Mouse (Mus musculus) ES-E14 (cell line): ENCODE data around the gene Ddx39. TPM values are rescaled to one million over a fixed set of nuclear protein-coding genes. Genes with fewer than 3 reads are reported as not detected.

Experiments used
- DNase-seq: peaks from one replicate; pipeline ENCODE4 v3.0.0-alpha.2; 2013; ENCODE audit warnings: low read depth, low spot score
- H3K27ac ChIP-seq: 2 replicates; pipeline ENCODE4 v1.5.1; 2012; ENCODE audit warnings: low read depth, mild to moderate bottlenecking, low read length, moderate library complexity, mixed read lengths; ENCODE audit not compliant: poor library complexity, insufficient read depth, severe bottlenecking
- H3K36me3 ChIP-seq: 2 replicates; pipeline ENCODE4 v1.6.1; 2012; ENCODE audit warnings: mild to moderate bottlenecking, low read length, moderate library complexity, mixed read lengths; ENCODE audit not compliant: control insufficient read depth, poor library complexity, insufficient read depth, severe bottlenecking
- H3K4me1 ChIP-seq, 2 experiments: fragments of 150-350 bp in 1 of 2; sonication (generic) in 1 of 2; 2 replicates each; pipeline ENCODE4 v1.6.1; 2012; ENCODE audit warnings: low read length in 2 of 2, mild to moderate bottlenecking in 1 of 2, mixed read lengths in 1 of 2; ENCODE audit not compliant: control insufficient read depth in 2 of 2, insufficient read depth in 2 of 2, poor library complexity in 1 of 2
- H3K4me3 ChIP-seq, 2 experiments: fragments of 150-350 bp in 1 of 2; sonication (generic) in 1 of 2; 2 replicates each; pipeline ENCODE4 v1.5.1; 2012; ENCODE audit warnings: low read length in 2 of 2, low read depth in 1 of 2, mild to moderate bottlenecking in 1 of 2, mixed read lengths in 1 of 2; ENCODE audit not compliant: insufficient read depth in 1 of 2, poor library complexity in 1 of 2, severe bottlenecking in 1 of 2
- H3K9ac ChIP-seq: 2 replicates; pipeline ENCODE4 v1.6.1; 2012; ENCODE audit warnings: low read depth, mild to moderate bottlenecking, low read length, mixed read lengths; ENCODE audit not compliant: poor library complexity, insufficient read depth, severe bottlenecking
- H3K9me3 ChIP-seq: fragments of 150-350 bp; sonication (generic); 2 replicates; pipeline ENCODE4 v1.6.1; 2012; ENCODE audit warnings: low read depth, mild to moderate bottlenecking, low read length; ENCODE audit not compliant: control insufficient read depth, insufficient read depth
- CHD2 ChIP-seq: IDR thresholded peaks from 2 replicates; pipeline ENCODE4 v1.6.1; 2014; ENCODE audit warnings: mild to moderate bottlenecking, low read depth, low read length, inconsistent platforms
- HCFC1 ChIP-seq: IDR thresholded peaks from 2 replicates; pipeline ENCODE4 v1.6.1; 2012; ENCODE audit warnings: low read length, inconsistent platforms, borderline replicate concordance; ENCODE audit not compliant: insufficient read depth
- MAFK ChIP-seq: IDR thresholded peaks from 2 replicates; pipeline ENCODE4 v1.6.1; 2014; ENCODE audit warnings: mild to moderate bottlenecking, low read depth, low read length, inconsistent platforms; ENCODE audit not compliant: insufficient read depth
- ZC3H11A ChIP-seq: IDR thresholded peaks from 2 replicates; pipeline ENCODE4 v1.6.1; 2012; ENCODE audit warnings: low read depth, mild to moderate bottlenecking, inconsistent platforms, low read length, borderline replicate concordance
- ZNF384 ChIP-seq: IDR thresholded peaks from 2 replicates; pipeline ENCODE4 v1.6.1; 2012; ENCODE audit warnings: low read depth, low read length, inconsistent platforms
- in situ Hi-C, 2 experiments: fragments of 600-800 bp; cut with MboI; formaldehyde crosslinking; loops; one replicate each; pipeline ENCODE4 v1.15.1; 2025; ENCODE audit warnings: low sequenced_read_pairs in 2 of 2, inconsistent platforms in 1 of 2; ENCODE audit not compliant: unreplicated experiment in 2 of 2
- total RNA-seq: library from RNA; depleted of rRNA; stranded (reverse); fragments of 300-350 nt; gene quantifications from 2 replicates; pipeline ENCODE4 v1.2.3, GENCODE M21; 2012

The Ddx39 gene
- total RNA-seq, 1 experiment, result 324 TPM

DNA sequence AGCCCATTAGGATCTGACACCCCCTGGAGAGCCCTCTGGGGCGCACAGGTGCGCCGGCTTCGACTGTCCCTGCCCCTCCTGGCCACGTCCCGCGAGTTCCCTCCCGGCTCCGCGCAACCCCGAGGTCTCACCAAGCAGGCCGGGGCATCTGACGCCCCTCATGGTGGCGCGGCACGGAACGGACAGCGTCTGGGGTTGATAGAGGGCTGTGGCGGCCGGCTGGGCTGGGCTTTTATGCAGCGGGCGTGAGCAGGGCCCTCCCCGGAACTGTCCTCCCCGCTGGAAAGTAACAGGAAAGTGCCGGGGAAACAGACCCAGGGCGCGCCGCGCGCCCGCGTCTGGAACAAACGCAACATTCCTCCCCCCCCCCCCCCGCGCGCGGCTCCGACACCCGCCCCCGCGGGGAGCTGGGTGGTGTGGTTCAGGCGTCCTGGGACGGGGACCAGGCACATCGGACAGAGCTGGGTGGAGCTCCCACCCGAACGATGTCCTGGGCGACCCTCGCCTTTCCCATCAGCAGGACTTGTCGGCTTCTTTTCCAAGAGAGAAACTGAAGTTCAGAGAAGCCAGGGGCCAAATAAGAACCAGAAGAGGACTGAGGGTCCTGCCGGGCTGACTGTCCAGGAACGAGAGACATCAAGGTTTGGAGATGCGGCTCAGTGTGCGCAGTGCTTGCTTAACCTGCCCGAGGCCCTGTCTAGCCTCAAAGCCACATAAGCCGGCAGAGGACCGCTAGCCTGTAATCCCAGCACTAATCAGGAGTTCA is 26.2 kb downstream of the Ddx39 start, which contains the start of gene Adgre5:
Gene Adgre5, minus strand, starts transcription at position 351 of the 766 bp plus-strand sequence.
- peak within 1 kb of the TSS; percentile 74 for H3K4me3 ChIP-seq
- in situ Hi-C loops, result no loop called here
- TF ChIP-seq MAFK (no peak), HCFC1 (peak; percentile 57; the same call in 1 of the 2 replicates), CHD2 (no peak), ZC3H11A (no peak), ZNF384 (no peak)
- H3K9ac ChIP-seq, result peak within 1 kb of the TSS; percentile 68
- H3K27ac ChIP-seq, result peak within 1 kb of the TSS; percentile 85
- peaks cover 6% of the 10 kb centered on the region; the same call in 1 of the 2 replicates for H3K36me3 ChIP-seq
- no peak for DNase-seq
- peaks cover 5 to 15% of the 10 kb centered on the region in 2 experiments; a peak in 2 of 4 replicates for H3K4me1 ChIP-seq
- H3K9me3 ChIP-seq, result no peaks in the 10 kb centered on the region

DNA sequence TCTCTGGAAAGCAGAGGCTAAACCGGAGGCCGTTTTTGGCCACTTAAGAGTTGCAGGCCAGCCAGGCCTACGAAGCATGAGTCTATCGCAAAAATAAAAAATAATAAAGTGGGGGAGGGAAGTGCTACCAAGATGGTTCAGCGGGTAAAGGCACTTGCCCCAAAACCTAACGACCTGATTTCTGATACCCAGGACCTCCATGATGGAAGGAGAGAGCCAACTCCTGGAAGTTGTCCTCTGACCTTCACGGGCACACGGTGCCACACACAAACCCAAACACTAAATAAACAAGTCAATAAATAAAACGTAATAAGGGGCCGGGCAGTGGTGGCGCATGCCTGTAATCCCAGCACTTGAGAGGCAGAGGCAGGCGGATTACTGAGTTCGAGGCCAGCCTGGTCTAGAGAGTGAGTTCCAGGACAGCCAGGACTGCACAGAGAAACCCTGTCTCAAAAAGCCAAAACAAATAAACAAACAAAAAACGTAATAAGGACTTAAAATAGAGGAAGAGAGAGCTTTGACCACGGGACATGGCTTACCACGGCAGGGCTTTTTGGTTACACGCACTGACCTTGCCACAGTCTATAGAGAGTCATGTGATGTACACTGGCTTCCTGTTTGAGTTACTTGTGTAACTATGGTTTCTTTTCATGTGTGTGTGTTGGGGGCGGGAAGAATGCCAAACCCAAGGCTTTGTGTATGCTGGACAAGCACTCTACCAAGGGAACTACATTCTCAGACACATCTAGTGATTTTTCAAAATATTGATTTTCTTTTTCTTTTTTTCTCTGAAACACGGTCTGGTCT is 27.1 kb downstream of the Ddx39 start:
- peaks cover 5 to 12% of the 10 kb centered on the region in 2 experiments; a peak in 2 of 4 replicates for H3K4me1 ChIP-seq
- DNase-seq, result no peak
- peak overlapping the region; percentile 74 for H3K4me3 ChIP-seq
- TF ChIP-seq ZNF384 (no peak), HCFC1 (no peak), CHD2 (no peak)
- peak overlapping the region; percentile 51; the same call in 1 of the 2 replicates for H3K9ac ChIP-seq
- no peaks in the 10 kb centered on the region for H3K9me3 ChIP-seq
- H3K36me3 ChIP-seq, result peaks cover 2% of the 10 kb centered on the region; the same call in 1 of the 2 replicates
- H3K27ac ChIP-seq, result peak overlapping the region; percentile 25; the same call in 1 of the 2 replicates
- in situ Hi-C loops, result no loop called here

DNA sequence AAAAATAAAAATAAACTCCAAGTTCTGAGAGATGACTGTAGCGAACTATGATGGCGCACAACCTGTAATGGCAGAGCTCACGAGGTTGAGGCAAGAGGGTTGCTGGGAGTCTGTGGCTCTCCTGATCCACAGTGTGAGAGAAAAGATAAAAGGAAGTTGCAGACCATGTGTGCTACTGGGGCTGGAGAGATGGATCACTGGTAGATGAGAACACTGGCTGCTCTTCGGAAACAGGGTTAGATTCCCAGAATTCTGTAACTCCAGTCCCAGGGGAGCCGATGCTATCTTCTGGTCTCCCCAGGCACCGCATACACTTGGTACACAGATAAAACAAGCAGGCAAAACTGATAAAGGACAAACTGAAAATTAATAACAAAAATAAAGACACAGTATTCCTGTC is 28.0 kb downstream of the Ddx39 start:
- in situ Hi-C loops, result no loop called here
- Histone ChIP-seq H3K9me3 (no peaks in the 10 kb centered on the region), H3K4me1 (peaks cover 8 to 12% of the 10 kb centered on the region in 2 experiments; a peak in 2 of 4 replicates), H3K27ac (no peak overlapping the region), H3K4me3 (no peak overlapping the region), H3K9ac (no peak overlapping the region), H3K36me3 (no peaks in the 10 kb centered on the region)
- TF ChIP-seq ZNF384, result no peak
- TF ChIP-seq MAFK, result no peak
- no peak for TF ChIP-seq HCFC1
- no peak for DNase-seq

DNA sequence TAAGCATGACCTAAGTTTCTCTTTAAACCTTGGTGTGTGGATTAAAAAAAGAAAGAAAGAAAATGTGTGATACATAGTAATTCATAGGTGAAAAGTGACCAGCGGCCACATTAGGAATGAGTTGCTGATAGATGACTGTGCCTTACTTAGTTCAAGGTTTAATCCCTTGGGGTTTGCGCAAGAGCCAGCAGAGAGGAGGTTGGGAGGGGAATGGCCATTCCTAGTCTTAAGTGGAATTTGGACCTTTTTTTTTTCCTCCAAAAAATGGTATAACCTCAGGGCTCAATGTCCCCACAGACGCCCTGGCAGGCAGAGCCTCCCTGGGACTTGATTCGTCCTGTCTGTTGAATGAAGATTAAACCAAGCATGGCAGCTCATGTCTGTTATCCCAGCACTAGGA is 29.1 kb downstream of the Ddx39 start:
- Histone ChIP-seq H3K4me1 (peaks cover 4 to 6% of the 10 kb centered on the region in 2 experiments; a peak in 2 of 4 replicates), H3K36me3 (no peaks in the 10 kb centered on the region), H3K4me3 (no peak overlapping the region), H3K9me3 (no peaks in the 10 kb centered on the region), H3K27ac (no peak overlapping the region), H3K9ac (no peak overlapping the region)
- TF ChIP-seq ZC3H11A (no peak), ZNF384 (no peak), HCFC1 (no peak), CHD2 (no peak), MAFK (no peak)
- DNase-seq, result no peak
- in situ Hi-C loops, result no loop called here
